Mouse (Mus musculus): ENCODE results near the gene Pxk.
A peak's percentile ranks its signal among the peaks of the same experiment; 100 is the strongest.

Pxk gene

GRCm38 (mm10) chr14:8207543-8207942 lies 109.5 kb downstream of the Pxk start:
- Histone ChIP-seq H3K4me3 (replicated peaks; ENCODE audit: low read length) (no peak overlapping the region), H3K9me3 (ENCODE audit: low read length) (no peaks in the 10 kb centered on the region), H3K36me3 (ENCODE audit: insufficient read depth, low read length) (no peaks in the 10 kb centered on the region), H3K27me3 (ENCODE audit: insufficient read depth, low read length) (no peaks in the 10 kb centered on the region), H3K4me1 (replicated peaks; ENCODE audit: low read depth, low read length) (peaks cover 33% of the 10 kb centered on the region)
- TF ChIP-seq POU5F1 (IDR thresholded peaks at IDR 0.05; ENCODE audit: borderline replicate concordance, low read length) = no peak
- TF ChIP-seq CTCF (conservative IDR thresholded peaks at IDR 0.05; ENCODE audit: low read length) = no peak
- TF ChIP-seq NANOG (IDR thresholded peaks at IDR 0.05; ENCODE audit: borderline replicate concordance, low read length) = no peak

- TF ChIP-seq CTCF (conservative IDR thresholded peaks at IDR 0.05; ENCODE audit: low read length) (no peak), POU5F1 (IDR thresholded peaks at IDR 0.05; ENCODE audit: borderline replicate concordance, low read length) (no peak), NANOG (IDR thresholded peaks at IDR 0.05; ENCODE audit: borderline replicate concordance, low read length) (no peak)
- H3K9me3 ChIP-seq (ENCODE audit: low read length) = no peaks in the 10 kb centered on the region
- peaks cover 37% of the 10 kb centered on the region for H3K4me1 ChIP-seq (replicated peaks; ENCODE audit: low read depth, low read length)
- H3K4me3 ChIP-seq (replicated peaks; ENCODE audit: low read length) = no peak overlapping the region
- no peaks in the 10 kb centered on the region for H3K27me3 ChIP-seq (ENCODE audit: insufficient read depth, low read length)
- no peaks in the 10 kb centered on the region for H3K36me3 ChIP-seq (ENCODE audit: insufficient read depth, low read length)
These were observed 110.9 kb downstream of the Pxk start for GRCm38 (mm10) chr14:8208876-8209275.

GRCm38 (mm10) chr14:8209896-8210295 lies 111.9 kb downstream of the Pxk start:
- TF ChIP-seq POU5F1 (IDR thresholded peaks at IDR 0.05; ENCODE audit: borderline replicate concordance, low read length) = no peak
- no peak for TF ChIP-seq CTCF (conservative IDR thresholded peaks at IDR 0.05; ENCODE audit: low read length)
- no peak for TF ChIP-seq NANOG (IDR thresholded peaks at IDR 0.05; ENCODE audit: borderline replicate concordance, low read length)
- H3K36me3 ChIP-seq (ENCODE audit: insufficient read depth, low read length) = no peaks in the 10 kb centered on the region
- H3K4me3 ChIP-seq (replicated peaks; ENCODE audit: low read length) = no peak overlapping the region
- H3K27me3 ChIP-seq (ENCODE audit: insufficient read depth, low read length) = no peaks in the 10 kb centered on the region
- no peaks in the 10 kb centered on the region for H3K9me3 ChIP-seq (ENCODE audit: low read length)
- H3K4me1 ChIP-seq (replicated peaks; ENCODE audit: low read depth, low read length) = peaks cover 41% of the 10 kb centered on the region

GRCm38 (mm10) chr14:8212996-8213395 lies 115.0 kb downstream of the Pxk start:
- Histone ChIP-seq H3K27me3 (ENCODE audit: insufficient read depth, low read length) (no peaks in the 10 kb centered on the region), H3K4me3 (replicated peaks; ENCODE audit: low read length) (no peak overlapping the region), H3K9me3 (ENCODE audit: low read length) (no peaks in the 10 kb centered on the region), H3K4me1 (replicated peaks; ENCODE audit: low read depth, low read length) (peaks cover 50% of the 10 kb centered on the region), H3K36me3 (ENCODE audit: insufficient read depth, low read length) (no peaks in the 10 kb centered on the region)
- no peak for TF ChIP-seq POU5F1 (IDR thresholded peaks at IDR 0.05; ENCODE audit: borderline replicate concordance, low read length)
- no peak for TF ChIP-seq NANOG (IDR thresholded peaks at IDR 0.05; ENCODE audit: borderline replicate concordance, low read length)
- no peak for TF ChIP-seq CTCF (conservative IDR thresholded peaks at IDR 0.05; ENCODE audit: low read length)

- H3K9me3 ChIP-seq (ENCODE audit: low read length) = no peaks in the 10 kb centered on the region
- peak within 1 kb of the TSS; percentile 93 for H3K4me3 ChIP-seq (replicated peaks; ENCODE audit: low read length)
- no peaks in the 10 kb centered on the region for H3K36me3 ChIP-seq (ENCODE audit: insufficient read depth, low read length)
- no peak for TF ChIP-seq CTCF (conservative IDR thresholded peaks at IDR 0.05; ENCODE audit: low read length)
- no peak for TF ChIP-seq NANOG (IDR thresholded peaks at IDR 0.05; ENCODE audit: borderline replicate concordance, low read length)
- no peak for TF ChIP-seq POU5F1 (IDR thresholded peaks at IDR 0.05; ENCODE audit: borderline replicate concordance, low read length)
- peaks cover 49% of the 10 kb centered on the region for H3K4me1 ChIP-seq (replicated peaks; ENCODE audit: low read depth, low read length)
- H3K27me3 ChIP-seq (ENCODE audit: insufficient read depth, low read length) = no peaks in the 10 kb centered on the region
These were observed 115.8 kb downstream of the Pxk start, which contains the start of gene Kctd6 for GRCm38 (mm10) chr14:8213803-8214224. TSS of gene Kctd6 (plus strand) at chr14:8214140.

All from E14TG2a.4 (cell line).